Mouse (Mus musculus): ENCODE data around the gene Iqsec1.

- no peak for TF ChIP-seq CTCF (conservative IDR thresholded peaks at IDR 0.05; ENCODE audit: low read length)
- no peak for TF ChIP-seq POU5F1 (IDR thresholded peaks at IDR 0.05; ENCODE audit: borderline replicate concordance, low read length)
- no peak for TF ChIP-seq NANOG (IDR thresholded peaks at IDR 0.05; ENCODE audit: borderline replicate concordance, low read length)
These were observed 72.9 kb downstream of the Iqsec1 start for GRCm38 (mm10) chr6:90915585-90915984.
